Mouse (Mus musculus): ENCODE data around the gene Gm17087. TPM values are rescaled to one million over a fixed set of nuclear protein-coding genes. Genes with fewer than 3 reads are reported as not detected.

Gene Gm17087
- polyA plus RNA-seq, 1 experiment = 0.82 TPM

- Histone ChIP-seq H3K27me3 (ENCODE audit: control insufficient read depth, insufficient read depth, low read length, poor library complexity, severe bottlenecking) (no peaks in the 10 kb centered on the region; the same call in 1 of the 2 replicates), H3K9ac (ENCODE audit: low read depth, poor library complexity, severe bottlenecking) (no peak overlapping the region), H3K27ac (ENCODE audit: insufficient read depth, low read length) (no peak overlapping the region), H3K36me3 (ENCODE audit: control insufficient read depth, insufficient read depth, low read length, poor library complexity, severe bottlenecking) (no peaks in the 10 kb centered on the region), H3K9me3 (replicated peaks; ENCODE audit: control insufficient read depth, insufficient read depth, low read length, poor library complexity, severe bottlenecking) (no peaks in the 10 kb centered on the region), H3K4me1 (ENCODE audit: control insufficient read depth, insufficient read depth, low read length) (no peaks in the 10 kb centered on the region), H3K4me3 (ENCODE audit: low read depth, low read length) (no peak overlapping the region)
- TF ChIP-seq EP300 (IDR thresholded peaks at IDR 0.05; ENCODE audit: insufficient read depth, low read depth, low read length) (no peak), CTCF (IDR thresholded peaks at IDR 0.05; ENCODE audit: low read depth, low read length) (no peak), POLR2A (IDR thresholded peaks at IDR 0.05; ENCODE audit: insufficient read depth, low read length) (no peak)
Observed at GRCm38 (mm10) chr17:8552346-8553035, 14.3 kb downstream of the Gm17087 start.

- Histone ChIP-seq H3K27ac (ENCODE audit: insufficient read depth, low read length) (no peak overlapping the region), H3K9ac (ENCODE audit: low read depth, poor library complexity, severe bottlenecking) (no peak overlapping the region), H3K36me3 (ENCODE audit: control insufficient read depth, insufficient read depth, low read length, poor library complexity, severe bottlenecking) (no peaks in the 10 kb centered on the region), H3K9me3 (replicated peaks; ENCODE audit: control insufficient read depth, insufficient read depth, low read length, poor library complexity, severe bottlenecking) (no peaks in the 10 kb centered on the region), H3K27me3 (ENCODE audit: control insufficient read depth, insufficient read depth, low read length, poor library complexity, severe bottlenecking) (no peaks in the 10 kb centered on the region; the same call in 1 of the 2 replicates), H3K4me1 (ENCODE audit: control insufficient read depth, insufficient read depth, low read length) (no peaks in the 10 kb centered on the region), H3K4me3 (ENCODE audit: low read depth, low read length) (no peak overlapping the region)
- TF ChIP-seq EP300 (IDR thresholded peaks at IDR 0.05; ENCODE audit: insufficient read depth, low read depth, low read length) (no peak), POLR2A (IDR thresholded peaks at IDR 0.05; ENCODE audit: insufficient read depth, low read length) (no peak), CTCF (IDR thresholded peaks at IDR 0.05; ENCODE audit: low read depth, low read length) (no peak)
Observed at GRCm38 (mm10) chr17:8551641-8552040, 15.1 kb downstream of the Gm17087 start.

GRCm38 (mm10) chr17:8548733-8549132, 18.0 kb downstream of the Gm17087 start:
- no peaks in the 10 kb centered on the region for H3K9me3 ChIP-seq (replicated peaks; ENCODE audit: control insufficient read depth, insufficient read depth, low read length, poor library complexity, severe bottlenecking)
- no peaks in the 10 kb centered on the region; the same call in 1 of the 2 replicates for H3K27me3 ChIP-seq (ENCODE audit: control insufficient read depth, insufficient read depth, low read length, poor library complexity, severe bottlenecking)
- no peaks in the 10 kb centered on the region for H3K36me3 ChIP-seq (ENCODE audit: control insufficient read depth, insufficient read depth, low read length, poor library complexity, severe bottlenecking)
- no peak overlapping the region for H3K9ac ChIP-seq (ENCODE audit: low read depth, poor library complexity, severe bottlenecking)
- H3K4me3 ChIP-seq (ENCODE audit: low read depth, low read length) = no peak overlapping the region
- no peaks in the 10 kb centered on the region for H3K4me1 ChIP-seq (ENCODE audit: control insufficient read depth, insufficient read depth, low read length)
- H3K27ac ChIP-seq (ENCODE audit: insufficient read depth, low read length) = no peak overlapping the region
- TF ChIP-seq EP300 (IDR thresholded peaks at IDR 0.05; ENCODE audit: insufficient read depth, low read depth, low read length) = no peak
- no peak for TF ChIP-seq CTCF (IDR thresholded peaks at IDR 0.05; ENCODE audit: low read depth, low read length)

GRCm38 (mm10) chr17:8546366-8546765, 20.4 kb downstream of the Gm17087 start:
- Histone ChIP-seq H3K27ac (ENCODE audit: insufficient read depth, low read length) (no peak overlapping the region), H3K9me3 (replicated peaks; ENCODE audit: control insufficient read depth, insufficient read depth, low read length, poor library complexity, severe bottlenecking) (no peaks in the 10 kb centered on the region)
- TF ChIP-seq POLR2A (IDR thresholded peaks at IDR 0.05; ENCODE audit: insufficient read depth, low read length) (no peak), EP300 (IDR thresholded peaks at IDR 0.05; ENCODE audit: insufficient read depth, low read depth, low read length) (no peak), CTCF (IDR thresholded peaks at IDR 0.05; ENCODE audit: low read depth, low read length) (no peak)

GRCm38 (mm10) chr17:8541974-8542538, 24.7 kb downstream of the Gm17087 start:
- no peak overlapping the region for H3K27ac ChIP-seq (ENCODE audit: insufficient read depth, low read length)
- no peak for TF ChIP-seq EP300 (IDR thresholded peaks at IDR 0.05; ENCODE audit: insufficient read depth, low read depth, low read length)
- TF ChIP-seq CTCF (IDR thresholded peaks at IDR 0.05; ENCODE audit: low read depth, low read length) = no peak
- no peak for TF ChIP-seq POLR2A (IDR thresholded peaks at IDR 0.05; ENCODE audit: insufficient read depth, low read length)
- no peak overlapping the region for H3K9ac ChIP-seq (ENCODE audit: low read depth, poor library complexity, severe bottlenecking)
- no peaks in the 10 kb centered on the region for H3K4me1 ChIP-seq (ENCODE audit: control insufficient read depth, insufficient read depth, low read length)
- no peak overlapping the region for H3K4me3 ChIP-seq (ENCODE audit: low read depth, low read length)
- H3K9me3 ChIP-seq (replicated peaks; ENCODE audit: control insufficient read depth, insufficient read depth, low read length, poor library complexity, severe bottlenecking) = no peaks in the 10 kb centered on the region
- no peaks in the 10 kb centered on the region for H3K36me3 ChIP-seq (ENCODE audit: control insufficient read depth, insufficient read depth, low read length, poor library complexity, severe bottlenecking)
- no peaks in the 10 kb centered on the region; the same call in 1 of the 2 replicates for H3K27me3 ChIP-seq (ENCODE audit: control insufficient read depth, insufficient read depth, low read length, poor library complexity, severe bottlenecking)

More at GRCm38 (mm10) chr17:8546366-8546765, 20.4 kb downstream of the Gm17087 start:
- H3K4me1 ChIP-seq (ENCODE audit: control insufficient read depth, insufficient read depth, low read length) = no peaks in the 10 kb centered on the region
- no peak overlapping the region for H3K4me3 ChIP-seq (ENCODE audit: low read depth, low read length)
- H3K27me3 ChIP-seq (ENCODE audit: control insufficient read depth, insufficient read depth, low read length, poor library complexity, severe bottlenecking) = no peaks in the 10 kb centered on the region
- no peak overlapping the region for H3K9ac ChIP-seq (ENCODE audit: low read depth, poor library complexity, severe bottlenecking)
- no peaks in the 10 kb centered on the region for H3K36me3 ChIP-seq (ENCODE audit: control insufficient read depth, insufficient read depth, low read length, poor library complexity, severe bottlenecking)

- Histone ChIP-seq H3K4me1 (ENCODE audit: control insufficient read depth, insufficient read depth, low read length) (no peaks in the 10 kb centered on the region), H3K27ac (ENCODE audit: insufficient read depth, low read length) (no peak overlapping the region), H3K27me3 (ENCODE audit: control insufficient read depth, insufficient read depth, low read length, poor library complexity, severe bottlenecking) (no peaks in the 10 kb centered on the region; the same call in 1 of the 2 replicates), H3K4me3 (ENCODE audit: low read depth, low read length) (no peak overlapping the region), H3K36me3 (ENCODE audit: control insufficient read depth, insufficient read depth, low read length, poor library complexity, severe bottlenecking) (no peaks in the 10 kb centered on the region), H3K9ac (ENCODE audit: low read depth, poor library complexity, severe bottlenecking) (no peak overlapping the region), H3K9me3 (replicated peaks; ENCODE audit: control insufficient read depth, insufficient read depth, low read length, poor library complexity, severe bottlenecking) (no peaks in the 10 kb centered on the region)
- TF ChIP-seq POLR2A (IDR thresholded peaks at IDR 0.05; ENCODE audit: insufficient read depth, low read length) = no peak
- no peak for TF ChIP-seq EP300 (IDR thresholded peaks at IDR 0.05; ENCODE audit: insufficient read depth, low read depth, low read length)
- no peak for TF ChIP-seq CTCF (IDR thresholded peaks at IDR 0.05; ENCODE audit: low read depth, low read length)
Observed at GRCm38 (mm10) chr17:8538102-8538501, 28.6 kb downstream of the Gm17087 start.

Measured in ES-Bruce4 (cell line).